Comparison of ENCODE assay signal across 19 mouse cellular contexts in genomic region chr7:139280044-139280443, GRCm38 (mm10). TPM values are rescaled to one million over a fixed set of nuclear protein-coding genes. Genes with fewer than 3 reads are reported as not detected.
DNase-seq lines count a peak whose midpoint lies in the region; ATAC-seq lines count a peak whose summit lies in the region.
"Had no signal": no experiment of that assay in that cellular context is flagged by ENCODE, and none has a peak within 500 bp of the region (broad histone marks: within the 10 kb centered on the region; RNA-seq: fewer than 3 reads in every experiment).

No protein-coding gene starts in this region.

- no peak for DNase-seq in limb, embryonic 10.5 days (ENCODE audit: low spot score)
- DNase-seq in urinary bladder, adult 18-20 months (ENCODE audit: low spot score in 2 of 2) = peak; percentile 44 to 54
- DNase-seq in urinary bladder, postnatal 25 days (ENCODE audit: low spot score) = no peak
- no peak for DNase-seq in right cerebral cortex, postnatal 14 days
- DNase-seq: adrenal gland, postnatal 36 days; cerebellum, adult 2 months; kidney, postnatal 4 days; layer of hippocampus, adult 9-11 months; right cerebral cortex, adult 18-20 months; thymus, adult 2 months had no signal

- H3K27ac ChIP-seq in forebrain, embryonic 12.5 days = 0 out of 2 replicates have a peak overlapping the region, but pooled peaks have one; percentile 13
- H3K27ac ChIP-seq in forebrain, embryonic 16.5 days (ENCODE audit: low read length) = no peak overlapping the region
- H3K27ac ChIP-seq in limb, embryonic 15.5 days = peak overlapping the region; percentile 8; the same call in 1 of the 2 replicates
- no peak overlapping the region for H3K27ac ChIP-seq in limb, embryonic 10.5 days
- peak overlapping the region; percentile 51; the same call in 1 of the 2 replicates for H3K27ac ChIP-seq in stomach, embryonic 16.5 days (ENCODE audit: low read length)
- H3K27ac ChIP-seq: left cerebral cortex, adult 2 months had no signal

- peaks cover 17% of the 10 kb centered on the region; the same call in 1 of the 2 replicates for H3K4me1 ChIP-seq in forebrain, embryonic 12.5 days
- peaks cover 17% of the 10 kb centered on the region for H3K4me1 ChIP-seq in forebrain, embryonic 16.5 days (replicated peaks; ENCODE audit: control insufficient read depth, insufficient read depth, low read length)
- peaks cover 34% of the 10 kb centered on the region for H3K4me1 ChIP-seq in limb, embryonic 15.5 days
- H3K4me1 ChIP-seq in limb, embryonic 10.5 days = 0 out of 2 replicates have a peak, but pooled peaks cover 3% of the 10 kb centered on the region
- peaks cover 21% of the 10 kb centered on the region for H3K4me1 ChIP-seq in stomach, embryonic 16.5 days (ENCODE audit: control insufficient read depth, insufficient read depth, low read length)

- WGBS in forebrain, embryonic 12.5 days = 85% methylated on average over 1 of the region's 1 CpGs
- 75% methylated on average over 1 of the region's 1 CpGs for WGBS in forebrain, embryonic 16.5 days
- WGBS in limb, embryonic 15.5 days = 50% methylated on average over 1 of the region's 1 CpGs
- 69% methylated on average over 1 of the region's 1 CpGs for WGBS in limb, embryonic 10.5 days
- 44% methylated on average over 1 of the region's 1 CpGs for WGBS in stomach, embryonic 16.5 days

- no peak overlapping the region for H3K4me3 ChIP-seq in forebrain, embryonic 12.5 days (replicated peaks)
- no peak overlapping the region for H3K4me3 ChIP-seq in forebrain, embryonic 16.5 days (replicated peaks; ENCODE audit: low read length)
- H3K4me3 ChIP-seq in limb, embryonic 15.5 days = no peak overlapping the region
- H3K4me3 ChIP-seq in limb, embryonic 10.5 days = no peak overlapping the region
- no peak overlapping the region for H3K4me3 ChIP-seq in stomach, embryonic 16.5 days (replicated peaks; ENCODE audit: low read length)
- H3K4me3 ChIP-seq: kidney, embryonic 15.5 days; left cerebral cortex, adult 2 months had no signal

- ATAC-seq in forebrain, embryonic 12.5 days (ENCODE audit: low FRiP score) = no peak
- no peak for ATAC-seq in forebrain, embryonic 16.5 days
- no peak for ATAC-seq in limb, embryonic 15.5 days (ENCODE audit: insufficient number of reproducible peaks, low FRiP score, low TSS enrichment, low read depth)
- no peak for ATAC-seq in stomach, embryonic 16.5 days (ENCODE audit: insufficient read depth, low FRiP score)
- ATAC-seq: inflammation-experienced regulatory T-cells, adult 6 months; lung, postnatal 0 days had no signal

- no peak overlapping the region for H3K4me2 ChIP-seq in forebrain, embryonic 12.5 days
- H3K4me2 ChIP-seq in forebrain, embryonic 16.5 days (ENCODE audit: low read length) = no peak overlapping the region
- no peak overlapping the region for H3K4me2 ChIP-seq in limb, embryonic 15.5 days
- no peak overlapping the region for H3K4me2 ChIP-seq in stomach, embryonic 16.5 days (ENCODE audit: low read depth, low read length)
- H3K4me2 ChIP-seq: kidney, embryonic 15.5 days; liver, embryonic 11.5 days had no signal

- no peaks in the 10 kb centered on the region for H3K36me3 ChIP-seq in forebrain, embryonic 12.5 days (replicated peaks)
- no peaks in the 10 kb centered on the region for H3K36me3 ChIP-seq in forebrain, embryonic 16.5 days (ENCODE audit: control insufficient read depth, insufficient read depth)
- no peaks in the 10 kb centered on the region for H3K36me3 ChIP-seq in limb, embryonic 15.5 days
- no peaks in the 10 kb centered on the region for H3K36me3 ChIP-seq in limb, embryonic 10.5 days
- no peaks in the 10 kb centered on the region for H3K36me3 ChIP-seq in stomach, embryonic 16.5 days (ENCODE audit: control insufficient read depth, insufficient read depth, low read length)
- H3K36me3 ChIP-seq: kidney, embryonic 15.5 days had no signal

- no peaks in the 10 kb centered on the region for H3K27me3 ChIP-seq in forebrain, embryonic 12.5 days
- no peaks in the 10 kb centered on the region for H3K27me3 ChIP-seq in forebrain, embryonic 16.5 days (replicated peaks; ENCODE audit: control insufficient read depth, insufficient read depth, low read length)
- no peaks in the 10 kb centered on the region for H3K27me3 ChIP-seq in limb, embryonic 15.5 days
- H3K27me3 ChIP-seq in limb, embryonic 10.5 days (ENCODE audit: low read depth, poor library complexity, severe bottlenecking) = no peaks in the 10 kb centered on the region
- H3K27me3 ChIP-seq in stomach, embryonic 16.5 days (ENCODE audit: control insufficient read depth, insufficient read depth, low read length) = no peaks in the 10 kb centered on the region
- H3K27me3 ChIP-seq: kidney, embryonic 15.5 days had no signal

- no peaks in the 10 kb centered on the region for H3K9me3 ChIP-seq in forebrain, embryonic 12.5 days
- H3K9me3 ChIP-seq in forebrain, embryonic 16.5 days (ENCODE audit: control insufficient read depth, low read length) = no peaks in the 10 kb centered on the region
- H3K9me3 ChIP-seq in limb, embryonic 15.5 days = no peaks in the 10 kb centered on the region
- H3K9me3 ChIP-seq in limb, embryonic 10.5 days (replicated peaks) = no peaks in the 10 kb centered on the region
- H3K9me3 ChIP-seq in stomach, embryonic 16.5 days (replicated peaks; ENCODE audit: control insufficient read depth, low read length) = no peaks in the 10 kb centered on the region
- H3K9me3 ChIP-seq: kidney, embryonic 15.5 days had no signal

- no peak overlapping the region for H3K9ac ChIP-seq in forebrain, embryonic 12.5 days
- no peak overlapping the region for H3K9ac ChIP-seq in forebrain, embryonic 16.5 days (replicated peaks; ENCODE audit: low read depth, low read length)
- H3K9ac ChIP-seq in limb, embryonic 15.5 days = no peak overlapping the region
- H3K9ac ChIP-seq in stomach, embryonic 16.5 days (ENCODE audit: low read length) = no peak overlapping the region
- H3K9ac ChIP-seq: kidney, embryonic 15.5 days had no signal

RNA-seq across cellular contexts. Expression of gene Pwwp2b, which starts 31.8 kb away (rescaled TPM):
- 4.0 and 4.8 TPM in 2 replicates for polyA plus RNA-seq in forebrain, embryonic 12.5 days (2016; fragmentation: Nextera tagmentation; extraction: Ambion mirVana)
- polyA plus RNA-seq in forebrain, embryonic 16.5 days (2015; fragmentation: Nextera tagmentation; extraction: Ambion mirVana) = 5.9 and 7.7 TPM in 2 replicates
- 15.0 and 15.9 TPM in 2 replicates for polyA plus RNA-seq in limb, embryonic 15.5 days (2015; fragmentation: Nextera tagmentation; extraction: Ambion mirVana)
- polyA plus RNA-seq in limb, embryonic 10.5 days (2016; fragmentation: Nextera tagmentation; extraction: Ambion mirVana) = 5.3 and 5.8 TPM in 2 replicates
- polyA plus RNA-seq in stomach, embryonic 16.5 days (2015; fragmentation: Nextera tagmentation; extraction: Ambion mirVana) = 16.3 and 19.8 TPM in 2 replicates

Comparison
In these comparisons a context has a peak if more than half of its experiments do, and no peak if none do; other contexts are left out.
1. H3K27ac ChIP-seq: peak in forebrain, embryonic 12.5 days (single experiment), limb, embryonic 15.5 days (single experiment) and stomach, embryonic 16.5 days (single experiment); none in forebrain, embryonic 16.5 days (single experiment) and limb, embryonic 10.5 days (single experiment).
2. DNase-seq: peak in urinary bladder, adult 18-20 months (2 of 2); none in limb, embryonic 10.5 days (single experiment), urinary bladder, postnatal 25 days (single experiment) and right cerebral cortex, postnatal 14 days (single experiment).